Mouse (Mus musculus) thymus, postnatal 25 days (tissue): ENCODE data around the gene Kmt5a.
"Not testable (repeated sequence)": the region's sequence is repeated elsewhere in the genome, so short reads cannot be mapped to it uniquely, and the experiment has no call there.

ENCODE experiments used
- DNase-seq: peaks from one replicate; pipeline ENCODE4 v3.0.0; 2022

The Kmt5a gene

GRCm38 (mm10) chr5:124483655-124484396, 44.1 kb downstream of the Kmt5a start:
- no peak for DNase-seq

GRCm38 (mm10) chr5:124485654-124486053, 45.9 kb downstream of the Kmt5a start:
- DNase-seq = no peak

GRCm38 (mm10) chr5:124488885-124489284, 49.2 kb downstream of the Kmt5a start:
- no peak for DNase-seq

GRCm38 (mm10) chr5:124491732-124492131, 52.0 kb downstream of the Kmt5a start:
- no peak for DNase-seq

GRCm38 (mm10) chr5:124492618-124493017, 52.9 kb downstream of the Kmt5a start:
- no peak for DNase-seq

GRCm38 (mm10) chr5:124493455-124493854, 53.7 kb downstream of the Kmt5a start:
- DNase-seq = no peak

- peak; percentile 46 for DNase-seq
Measured at GRCm38 (mm10) chr5:124495547-124495946, 55.8 kb downstream of the Kmt5a start.

GRCm38 (mm10) chr5:124496614-124497514, 57.1 kb downstream of the Kmt5a start:
- peak; percentile 41 for DNase-seq

GRCm38 (mm10) chr5:124498221-124498876, 58.6 kb downstream of the Kmt5a start:
- no peak for DNase-seq

- no peak for DNase-seq
Measured at GRCm38 (mm10) chr5:124499001-124499400, 59.3 kb downstream of the Kmt5a start.

- not testable (repeated sequence) for DNase-seq
Measured at GRCm38 (mm10) chr5:124500037-124500436, 60.3 kb downstream of the Kmt5a start.

- no peak for DNase-seq
Measured at GRCm38 (mm10) chr5:124500573-124500972, 60.8 kb downstream of the Kmt5a start.

- DNase-seq = no peak
Measured at GRCm38 (mm10) chr5:124501541-124501940, 61.8 kb downstream of the Kmt5a start.

- no peak for DNase-seq
Measured at GRCm38 (mm10) chr5:124503742-124504141, 64.0 kb downstream of the Kmt5a start.

- DNase-seq = no peak
Measured at GRCm38 (mm10) chr5:124505235-124505634, 65.5 kb downstream of the Kmt5a start.

- DNase-seq = no peak
Measured at GRCm38 (mm10) chr5:124506731-124507359, 67.1 kb downstream of the Kmt5a start.

GRCm38 (mm10) chr5:124509200-124509599, 69.5 kb downstream of the Kmt5a start:
- no peak for DNase-seq

GRCm38 (mm10) chr5:124509742-124510237, 70.1 kb downstream of the Kmt5a start:
- no peak for DNase-seq

- no peak for DNase-seq
Measured at GRCm38 (mm10) chr5:124510536-124511050, 70.9 kb downstream of the Kmt5a start.
